Mouse (Mus musculus) hindbrain, embryonic 11.5 days (tissue): ENCODE data around the gene Cdx2. TPM values are rescaled to one million over a fixed set of nuclear protein-coding genes. Genes with fewer than 3 reads are reported as not detected.

Source experiments
- ATAC-seq: fragments of 200-750 bp; cut with Nextera tagmentation; 2 replicates; pipeline ENCODE4 v1.8.0; 2017; ENCODE audit warnings: mild to moderate bottlenecking, moderate TSS enrichment, moderate library complexity; ENCODE audit not compliant: low FRiP score
- DNase-seq: peaks from one replicate; pipeline ENCODE4 v3.0.0-alpha.2; 2015; ENCODE audit warnings: low spot score
- H3K27ac ChIP-seq: fragments of 300-500 bp; sonication (generic); 2 replicates; pipeline ENCODE4 v1.5.1; 2014; ENCODE audit warnings: mild to moderate bottlenecking, low read depth, low read length
- H3K27me3 ChIP-seq: fragments of 300-500 bp; sonication (generic); 2 replicates; pipeline ENCODE4 v1.6.1; 2014; ENCODE audit warnings: mild to moderate bottlenecking, low read length, moderate library complexity, mixed read lengths; ENCODE audit not compliant: control insufficient read depth, insufficient read depth
- H3K36me3 ChIP-seq: fragments of 300-500 bp; sonication (generic); 2 replicates; pipeline ENCODE4 v1.6.1; 2014; ENCODE audit warnings: mild to moderate bottlenecking, low read length, moderate library complexity, mixed read lengths; ENCODE audit not compliant: control insufficient read depth, insufficient read depth
- H3K4me1 ChIP-seq: fragments of 300-500 bp; sonication (generic); replicated peaks from 2 replicates; pipeline ENCODE4 v1.6.1; 2014; ENCODE audit warnings: low read length, mixed read lengths; ENCODE audit not compliant: control insufficient read depth, insufficient read depth
- H3K4me2 ChIP-seq: fragments of 300-500 bp; sonication (generic); replicated peaks from 2 replicates; pipeline ENCODE4 v1.6.1; 2014; ENCODE audit warnings: mild to moderate bottlenecking, low read depth, low read length
- H3K4me3 ChIP-seq: fragments of 300-500 bp; sonication (generic); 2 replicates; pipeline ENCODE4 v1.5.1; 2014; ENCODE audit warnings: low read depth, low read length
- H3K9ac ChIP-seq: fragments of 300-500 bp; sonication (generic); 2 replicates; pipeline ENCODE4 v1.6.1; 2014; ENCODE audit warnings: low read depth, low read length
- H3K9me3 ChIP-seq: fragments of 300-500 bp; sonication (generic); 2 replicates; pipeline ENCODE4 v1.6.1; 2016; ENCODE audit warnings: low read length; ENCODE audit not compliant: control insufficient read depth
- WGBS: fragments of 180-500 bp; shearing (Covaris S2); extraction: QIAGEN DNeasy Blood & Tissue Kit; methylation state at CpG from one replicate; pipeline ENCODE4 v1.1.7; 2014; 5-methylcytosine and 5-hydroxymethylcytosine counted together
- polyA plus RNA-seq: library from polyadenylated mRNA; unstranded; fragments of >200 nt; fragmentation: Nextera tagmentation; extraction: Ambion mirVana; gene quantifications from 2 replicates; pipeline ENCODE4 v1.2.1, GENCODE M21; 2014

The Cdx2 gene
- polyA plus RNA-seq, 1 experiment from 2014 or later: not detected

- no peak overlapping the region for H3K4me2 ChIP-seq
- ATAC-seq: no peak
- no peaks in the 10 kb centered on the region for H3K9me3 ChIP-seq
- no peak overlapping the region for H3K27ac ChIP-seq
- no peak overlapping the region for H3K9ac ChIP-seq
- H3K36me3 ChIP-seq: no peaks in the 10 kb centered on the region
- H3K4me3 ChIP-seq: no peak overlapping the region
- no peak for DNase-seq
- H3K27me3 ChIP-seq: peaks cover 23% of the 10 kb centered on the region
- H3K4me1 ChIP-seq: no peaks in the 10 kb centered on the region
- 48% methylated on average over 11 of the region's 11 CpGs for WGBS
Observed at GRCm38 (mm10) chr5:147261899-147262541, 45.0 kb downstream of the Cdx2 start.

GRCm38 (mm10) chr5:147260778-147261177, 46.3 kb downstream of the Cdx2 start:
- Histone ChIP-seq H3K27me3 (peaks cover 12% of the 10 kb centered on the region), H3K4me2 (no peak overlapping the region), H3K27ac (no peak overlapping the region), H3K4me1 (no peaks in the 10 kb centered on the region), H3K9ac (no peak overlapping the region), H3K36me3 (no peaks in the 10 kb centered on the region), H3K4me3 (no peak overlapping the region), H3K9me3 (no peaks in the 10 kb centered on the region)
- DNase-seq (no peak), ATAC-seq (no peak)
- WGBS: 73% methylated on average over 4 of the region's 4 CpGs

- Histone ChIP-seq H3K27me3 (peaks cover 6% of the 10 kb centered on the region), H3K4me1 (no peaks in the 10 kb centered on the region), H3K27ac (no peak overlapping the region), H3K9me3 (no peaks in the 10 kb centered on the region), H3K4me3 (no peak overlapping the region), H3K36me3 (no peaks in the 10 kb centered on the region), H3K9ac (no peak overlapping the region), H3K4me2 (no peak overlapping the region)
- WGBS: 100% methylated on average over 1 of the region's 1 CpGs
- DNase-seq (no peak), ATAC-seq (no peak)
Observed at GRCm38 (mm10) chr5:147260189-147260588, 46.9 kb downstream of the Cdx2 start.

Other genes with a start within 250 kb of the Cdx2 start
- 7.7 and 8.4 TPM in 2 replicates for gene Lnx2, start 230.7 kb downstream of the Cdx2 start, polyA plus RNA-seq
- 112 and 119 TPM in 2 replicates for gene Polr1d, start 230.2 kb downstream of the Cdx2 start, polyA plus RNA-seq
- gene Gsx1, start 118.6 kb downstream of the Cdx2 start, polyA plus RNA-seq: 6.7 and 11.3 TPM in 2 replicates
- gene Pdx1, start 37.3 kb downstream of the Cdx2 start, polyA plus RNA-seq: not detected in 2 replicates
- gene Urad, start 15.2 kb upstream of the Cdx2 start, polyA plus RNA-seq: not detected in 2 replicates
- gene Flt3, start 93.2 kb upstream of the Cdx2 start, polyA plus RNA-seq: 0.14 and 0.15 TPM in 2 replicates
- gene Pan3, start 122.9 kb upstream of the Cdx2 start, polyA plus RNA-seq: 43.6 and 63.8 TPM in 2 replicates